Mouse (Mus musculus): ENCODE measurements at regions not wholly inside any gene's neighbourhood (a gene's known extent, or its start where the extent isn't known, plus 50 kb on each side); places are given as distances from the start of the nearest gene placed in this dataset.

GRCm38 (mm10) chr17:83276000-83276891, 61.2 kb downstream of the Pkdcc start:
- no peak for TF ChIP-seq POLR2A (IDR thresholded peaks at IDR 0.05; ENCODE audit: insufficient read depth, low read depth, low read length)
- no peak for TF ChIP-seq CTCF (IDR thresholded peaks at IDR 0.05; ENCODE audit: insufficient read depth, low read depth, low read length)
